Mouse (Mus musculus): Measurements from ENCODE around the gene Slco2a1.

Gene Slco2a1

GRCm38 (mm10) chr9:103033381-103033780 lies 44.9 kb downstream of the Slco2a1 start:
- 79% methylated on average over 3 of the region's 3 CpGs for WGBS

- 66% methylated on average over 8 of the region's 8 CpGs for WGBS
Measured at GRCm38 (mm10) chr9:103036971-103037391, 48.5 kb downstream of the Slco2a1 start.

GRCm38 (mm10) chr9:103038266-103038665 lies 49.8 kb downstream of the Slco2a1 start:
- 88% methylated on average over 2 of the region's 2 CpGs for WGBS

- 91% methylated on average over 7 of the region's 7 CpGs for WGBS
Measured at GRCm38 (mm10) chr9:103038705-103039104, 50.2 kb downstream of the Slco2a1 start.

GRCm38 (mm10) chr9:103040581-103040980 lies 52.1 kb downstream of the Slco2a1 start:
- WGBS = 96% methylated on average over 2 of the region's 2 CpGs

GRCm38 (mm10) chr9:103045406-103045805 lies 56.9 kb downstream of the Slco2a1 start:
- WGBS = 81% methylated on average over 1 of the region's 1 CpGs

GRCm38 (mm10) chr9:103049049-103049511 lies 60.6 kb downstream of the Slco2a1 start:
- 91% methylated on average over 7 of the region's 7 CpGs for WGBS

- 75% methylated on average over 7 of the region's 7 CpGs for WGBS
Measured at GRCm38 (mm10) chr9:103053829-103054228, 65.3 kb downstream of the Slco2a1 start.

GRCm38 (mm10) chr9:103055061-103055460 lies 66.5 kb downstream of the Slco2a1 start:
- 78% methylated on average over 11 of the region's 11 CpGs for WGBS

GRCm38 (mm10) chr9:103056164-103056563 lies 67.7 kb downstream of the Slco2a1 start:
- WGBS = 86% methylated on average over 5 of the region's 5 CpGs

- WGBS = 91% methylated on average over 2 of the region's 2 CpGs
Measured at GRCm38 (mm10) chr9:103060551-103060950, 72.0 kb downstream of the Slco2a1 start.

- 79% methylated on average over 5 of the region's 5 CpGs for WGBS
Measured at GRCm38 (mm10) chr9:103061471-103062053, 73.0 kb downstream of the Slco2a1 start.

- 93% methylated on average over 6 of the region's 6 CpGs for WGBS
Measured at GRCm38 (mm10) chr9:103063591-103063990, 75.1 kb downstream of the Slco2a1 start.

- WGBS = 67% methylated on average over 8 of the region's 8 CpGs
Measured at GRCm38 (mm10) chr9:103066845-103067244, 78.3 kb downstream of the Slco2a1 start.

GRCm38 (mm10) chr9:103067651-103068050 lies 79.1 kb downstream of the Slco2a1 start:
- 83% methylated on average over 11 of the region's 11 CpGs for WGBS

GRCm38 (mm10) chr9:103068769-103069168 lies 80.3 kb downstream of the Slco2a1 start:
- 88% methylated on average over 8 of the region's 8 CpGs for WGBS

GRCm38 (mm10) chr9:103071541-103072203 lies 83.2 kb downstream of the Slco2a1 start:
- 77% methylated on average over 7 of the region's 7 CpGs for WGBS

GRCm38 (mm10) chr9:103072204-103072599 lies 83.7 kb downstream of the Slco2a1 start:
- 92% methylated on average over 6 of the region's 6 CpGs for WGBS

GRCm38 (mm10) chr9:103072926-103073515 lies 84.5 kb downstream of the Slco2a1 start:
- 68% methylated on average over 11 of the region's 11 CpGs for WGBS

- WGBS = 59% methylated on average over 21 of the region's 21 CpGs
Measured at GRCm38 (mm10) chr9:103076836-103077531, 88.5 kb downstream of the Slco2a1 start.

GRCm38 (mm10) chr9:103078194-103078691 lies 89.7 kb downstream of the Slco2a1 start:
- 77% methylated on average over 6 of the region's 6 CpGs for WGBS

- 99% methylated on average over 3 of the region's 3 CpGs for WGBS
Measured at GRCm38 (mm10) chr9:103080211-103080610, 91.7 kb downstream of the Slco2a1 start.

Measured in cerebral cortex, adult 2 months (tissue).